Mouse (Mus musculus) limb, embryonic 12.5 days (tissue): ENCODE measurements around the gene Metap2. TPM values are rescaled to one million over a fixed set of nuclear protein-coding genes. Genes with fewer than 3 reads are reported as not detected.

Experiments
- ATAC-seq: fragments of 200-750 bp; cut with Nextera tagmentation; 2 replicates; pipeline ENCODE4 v1.8.0; 2017; ENCODE audit warnings: low read depth, moderate TSS enrichment; ENCODE audit not compliant: insufficient number of reproducible peaks, insufficient read depth, low FRiP score, low TSS enrichment
- H3K27ac ChIP-seq: fragments of 300-500 bp; sonication (generic); 2 replicates; pipeline ENCODE4 v1.5.1; 2016; ENCODE audit warnings: mild to moderate bottlenecking, moderate library complexity
- H3K27me3 ChIP-seq: fragments of 300-500 bp; sonication (generic); 2 replicates; pipeline ENCODE4 v1.6.1; 2016; ENCODE audit warnings: mild to moderate bottlenecking, moderate library complexity
- H3K36me3 ChIP-seq: fragments of 300-500 bp; sonication (generic); 2 replicates; pipeline ENCODE4 v1.6.1; 2016; ENCODE audit warnings: mild to moderate bottlenecking, moderate library complexity
- H3K4me1 ChIP-seq: fragments of 300-500 bp; sonication (generic); replicated peaks from 2 replicates; pipeline ENCODE4 v1.6.1; 2016
- H3K4me2 ChIP-seq: fragments of 300-500 bp; sonication (generic); 2 replicates; pipeline ENCODE4 v1.6.1; 2016; ENCODE audit warnings: mild to moderate bottlenecking, moderate library complexity
- H3K4me3 ChIP-seq: fragments of 300-500 bp; sonication (generic); replicated peaks from 2 replicates; pipeline ENCODE4 v1.5.1; 2016; ENCODE audit warnings: mild to moderate bottlenecking
- H3K9ac ChIP-seq: fragments of 300-500 bp; sonication (generic); replicated peaks from 2 replicates; pipeline ENCODE4 v1.6.1; 2016; ENCODE audit warnings: mild to moderate bottlenecking, moderate library complexity
- H3K9me3 ChIP-seq: fragments of 300-500 bp; sonication (generic); 2 replicates; pipeline ENCODE4 v1.6.1; 2016; ENCODE audit warnings: mild to moderate bottlenecking, moderate library complexity
- WGBS: fragments of 180-500 bp; shearing (Covaris S2); methylation state at CpG from one replicate; pipeline ENCODE4 v1.1.7; 2016; 5-methylcytosine and 5-hydroxymethylcytosine counted together
- polyA plus RNA-seq: library from polyadenylated mRNA; unstranded; fragments of >200 nt; fragmentation: Nextera tagmentation; extraction: Ambion mirVana; gene quantifications from 2 replicates; pipeline ENCODE4 v1.2.1, GENCODE M21; 2016

The Metap2 gene
- 207 TPM in 2 replicates for polyA plus RNA-seq

DNA sequence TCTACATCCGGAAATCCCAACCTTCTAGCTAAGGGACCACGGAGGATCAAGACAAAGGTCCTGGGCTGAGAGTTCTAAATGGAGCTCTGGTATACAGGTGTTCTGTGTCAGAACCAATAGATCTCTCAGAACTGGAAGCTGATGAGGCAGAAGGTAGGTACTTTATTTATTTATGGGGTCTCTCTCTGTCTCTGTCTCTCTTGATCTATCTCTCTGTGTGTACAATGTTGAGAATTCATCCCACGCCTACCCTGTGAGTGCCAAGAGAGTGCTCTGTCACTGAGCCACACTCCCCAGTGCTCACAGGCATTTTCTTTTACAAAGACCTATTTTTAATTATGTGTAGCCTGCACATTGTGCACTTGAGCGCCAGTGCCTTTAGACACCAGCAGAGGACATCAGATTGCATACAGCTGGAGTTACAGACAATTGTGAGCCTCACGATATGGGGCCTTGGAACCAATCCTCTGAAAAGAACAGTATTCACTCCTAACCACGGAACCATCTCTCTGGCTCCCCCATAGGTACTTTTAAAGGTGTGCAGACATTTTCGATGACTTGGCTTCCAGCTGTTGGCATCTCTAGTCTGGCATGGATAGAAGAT is at the start of gene Metap2:
Gene Metap2, minus strand, starts transcription at position 51 of the 604 bp plus-strand sequence.
- Histone ChIP-seq H3K4me2 (no peak within 1 kb of the TSS), H3K27ac (no peak within 1 kb of the TSS), H3K9me3 (no peaks in the 10 kb centered on the region), H3K27me3 (no peaks in the 10 kb centered on the region), H3K36me3 (no peaks in the 10 kb centered on the region), H3K4me1 (no peaks in the 10 kb centered on the region), H3K9ac (no peak within 1 kb of the TSS), H3K4me3 (no peak within 1 kb of the TSS)
- no peak for ATAC-seq
- WGBS, result 76% methylated on average over 7 of the region's 7 CpGs

DNA sequence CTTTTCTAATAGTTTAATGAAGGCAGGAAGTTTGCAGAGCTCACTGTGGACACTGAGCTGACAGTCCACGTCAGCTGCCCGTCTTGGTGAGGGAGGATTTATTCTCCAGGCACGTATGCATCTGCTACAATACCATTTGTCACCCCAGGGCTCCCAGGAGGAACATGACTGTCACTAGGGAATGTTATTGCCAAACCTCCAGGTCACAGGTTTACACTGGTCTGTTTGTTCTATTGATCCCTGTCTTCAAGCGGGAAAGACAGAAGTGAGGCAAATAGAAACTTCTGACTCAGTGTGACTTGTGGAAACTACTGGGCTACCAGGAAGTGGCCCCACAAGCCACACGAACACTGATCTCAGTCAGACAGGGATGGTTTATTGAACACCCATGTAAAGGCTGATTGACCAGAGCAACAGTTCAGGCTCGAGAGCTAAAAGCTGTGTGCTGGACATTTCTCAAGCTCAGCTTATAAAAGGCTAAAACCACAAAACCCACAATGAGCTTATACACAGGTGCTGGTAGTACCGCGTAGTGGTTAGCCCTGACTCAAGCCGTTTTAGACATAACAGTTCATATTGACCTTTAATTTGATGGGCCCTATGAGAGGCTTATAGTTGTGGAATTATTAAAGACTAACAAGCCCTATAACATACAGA is 49.1 kb upstream of the Metap2 start:
- WGBS, result 67% methylated on average over 9 of the region's 9 CpGs
- Histone ChIP-seq H3K9me3 (no peaks in the 10 kb centered on the region), H3K4me2 (no peak overlapping the region), H3K27ac (no peak overlapping the region), H3K4me3 (no peak overlapping the region), H3K27me3 (no peaks in the 10 kb centered on the region), H3K4me1 (0 out of 2 replicates have a peak, but pooled peaks cover 8% of the 10 kb centered on the region), H3K9ac (no peak overlapping the region), H3K36me3 (no peaks in the 10 kb centered on the region)
- no peak for ATAC-seq

DNA sequence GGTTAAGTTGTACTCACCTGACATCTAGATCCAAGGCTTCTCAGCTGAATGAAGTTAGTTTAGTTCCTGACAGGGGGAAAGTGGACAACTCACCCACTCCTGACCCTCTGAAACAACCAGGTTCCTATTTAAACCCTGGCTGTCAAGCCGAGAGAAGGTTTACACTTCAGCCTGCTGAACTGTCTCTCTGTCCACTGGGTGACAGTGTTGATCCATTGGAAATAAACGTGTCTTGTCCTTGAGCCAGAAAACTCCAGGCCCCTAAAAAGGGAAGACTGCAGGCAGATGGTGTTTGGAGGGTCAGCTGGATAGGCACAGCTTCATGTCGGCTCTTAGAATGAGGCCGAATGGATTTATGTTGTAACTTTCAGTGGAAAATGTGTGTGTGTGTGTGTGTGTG is 48.5 kb upstream of the Metap2 start:
- H3K27me3 ChIP-seq, result no peaks in the 10 kb centered on the region
- ATAC-seq, result no peak
- H3K27ac ChIP-seq, result no peak overlapping the region
- H3K9me3 ChIP-seq, result no peaks in the 10 kb centered on the region
- no peak overlapping the region for H3K9ac ChIP-seq
- H3K4me1 ChIP-seq, result 0 out of 2 replicates have a peak, but pooled peaks cover 8% of the 10 kb centered on the region
- H3K4me3 ChIP-seq, result no peak overlapping the region
- WGBS, result 42% methylated on average over 4 of the region's 4 CpGs
- H3K36me3 ChIP-seq, result no peaks in the 10 kb centered on the region
- H3K4me2 ChIP-seq, result no peak overlapping the region

DNA sequence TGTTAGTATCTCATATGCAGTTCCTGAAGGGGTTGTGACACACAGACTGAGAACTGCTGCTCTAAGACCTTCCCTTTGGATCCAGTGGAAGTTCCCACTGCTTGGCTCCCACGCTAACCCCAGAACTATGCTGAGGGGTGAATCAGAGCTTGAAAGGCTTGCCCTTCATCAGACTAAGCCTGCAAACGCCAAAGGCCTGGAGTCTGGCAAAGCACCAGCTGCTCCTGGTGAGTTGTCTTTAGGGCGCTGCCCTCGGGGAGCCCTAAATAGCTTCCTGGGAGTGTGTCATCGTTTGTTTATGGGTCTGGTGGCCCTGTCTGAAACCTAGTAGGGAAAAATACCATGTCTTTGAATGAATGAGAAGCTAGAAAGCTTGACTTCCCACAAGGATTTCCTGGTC is 47.3 kb upstream of the Metap2 start:
- 52% methylated on average over 5 of the region's 5 CpGs for WGBS
- H3K4me2 ChIP-seq, result no peak overlapping the region
- H3K27ac ChIP-seq, result no peak overlapping the region
- H3K4me1 ChIP-seq, result 0 out of 2 replicates have a peak, but pooled peaks cover 8% of the 10 kb centered on the region
- no peaks in the 10 kb centered on the region for H3K36me3 ChIP-seq
- no peak for ATAC-seq
- no peak overlapping the region for H3K9ac ChIP-seq
- H3K4me3 ChIP-seq, result no peak overlapping the region
- no peaks in the 10 kb centered on the region for H3K27me3 ChIP-seq
- no peaks in the 10 kb centered on the region for H3K9me3 ChIP-seq

DNA sequence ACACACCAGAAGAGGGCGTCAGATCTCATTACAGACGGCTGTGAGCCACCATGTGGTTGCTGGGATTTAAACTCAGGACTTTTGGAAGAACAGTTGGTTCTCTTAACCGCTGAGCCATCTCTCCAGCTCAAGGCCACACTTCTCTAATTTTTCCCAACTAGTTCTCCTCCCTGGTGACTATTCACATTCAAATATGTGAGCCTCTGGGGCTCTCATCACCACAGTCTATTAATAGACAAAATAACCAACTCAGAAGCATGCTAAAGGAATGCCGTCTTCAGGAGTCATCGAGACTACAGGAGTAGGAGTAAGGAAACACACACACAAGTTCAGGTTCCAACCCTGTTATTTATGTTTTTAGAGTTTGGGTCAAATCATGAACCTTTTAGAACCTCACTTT is 43.4 kb upstream of the Metap2 start:
- H3K4me3 ChIP-seq, result no peak overlapping the region
- no peaks in the 10 kb centered on the region for H3K9me3 ChIP-seq
- no peaks in the 10 kb centered on the region for H3K27me3 ChIP-seq
- H3K27ac ChIP-seq, result no peak overlapping the region
- no peak overlapping the region for H3K9ac ChIP-seq
- 85% methylated on average over 5 of the region's 5 CpGs for WGBS
- no peaks in the 10 kb centered on the region for H3K36me3 ChIP-seq
- H3K4me1 ChIP-seq, result 0 out of 2 replicates have a peak, but pooled peaks cover 4% of the 10 kb centered on the region
- no peak overlapping the region for H3K4me2 ChIP-seq
- ATAC-seq, result no peak

DNA sequence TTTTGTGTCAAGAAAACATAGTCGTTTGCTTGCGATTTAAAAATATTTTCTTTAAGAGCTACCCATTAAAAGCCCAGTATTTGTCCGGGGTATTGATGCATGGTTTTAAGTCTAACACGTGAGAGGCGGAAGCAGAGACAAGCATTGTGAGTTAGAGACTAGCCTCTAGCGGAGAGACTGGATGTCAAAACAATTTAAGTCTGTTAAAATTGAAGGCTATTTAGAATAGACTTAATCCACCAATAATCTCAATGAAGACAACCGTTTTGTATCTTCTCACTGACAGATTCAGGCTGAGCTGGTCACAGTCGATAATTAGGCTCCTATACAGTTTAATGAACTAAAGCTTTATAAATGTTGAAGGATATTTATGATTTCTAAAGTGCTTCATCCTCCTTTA is 42.8 kb upstream of the Metap2 start:
- no peak for ATAC-seq
- Histone ChIP-seq H3K4me3 (no peak overlapping the region), H3K27me3 (no peaks in the 10 kb centered on the region), H3K4me1 (0 out of 2 replicates have a peak, but pooled peaks cover 4% of the 10 kb centered on the region), H3K9ac (no peak overlapping the region), H3K9me3 (no peaks in the 10 kb centered on the region), H3K4me2 (no peak overlapping the region), H3K36me3 (no peaks in the 10 kb centered on the region), H3K27ac (no peak overlapping the region)
- WGBS, result 89% methylated on average over 8 of the region's 8 CpGs

DNA sequence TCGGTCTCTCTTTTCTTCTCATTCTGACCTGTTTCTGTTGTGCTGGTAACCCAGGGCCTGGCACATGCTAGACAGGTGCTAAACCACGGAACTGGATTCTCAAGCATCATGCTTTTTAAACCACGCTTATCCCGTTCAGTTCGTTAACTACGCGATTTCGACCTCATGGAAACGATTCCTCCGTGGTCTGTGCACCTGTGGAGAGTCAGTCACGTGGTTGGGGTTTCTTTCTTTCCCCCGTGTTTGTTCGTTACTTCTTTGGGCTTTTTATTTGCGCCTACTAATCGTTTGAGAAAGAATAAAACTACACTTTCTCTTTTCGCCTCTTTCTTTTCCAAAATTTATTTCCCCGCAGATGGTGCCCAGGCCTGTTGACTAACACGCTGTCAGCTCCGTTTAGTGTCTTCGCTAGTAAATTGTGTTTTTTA is 42.0 kb upstream of the Metap2 start:
- H3K9me3 ChIP-seq, result no peaks in the 10 kb centered on the region
- H3K27ac ChIP-seq, result no peak overlapping the region
- WGBS, result 80% methylated on average over 20 of the region's 20 CpGs
- no peak for ATAC-seq
- H3K4me1 ChIP-seq, result peaks cover 5% of the 10 kb centered on the region; the same call in 1 of the 2 replicates
- H3K27me3 ChIP-seq, result no peaks in the 10 kb centered on the region
- H3K36me3 ChIP-seq, result no peaks in the 10 kb centered on the region
- no peak overlapping the region for H3K4me3 ChIP-seq
- H3K4me2 ChIP-seq, result no peak overlapping the region
- H3K9ac ChIP-seq, result no peak overlapping the region

DNA sequence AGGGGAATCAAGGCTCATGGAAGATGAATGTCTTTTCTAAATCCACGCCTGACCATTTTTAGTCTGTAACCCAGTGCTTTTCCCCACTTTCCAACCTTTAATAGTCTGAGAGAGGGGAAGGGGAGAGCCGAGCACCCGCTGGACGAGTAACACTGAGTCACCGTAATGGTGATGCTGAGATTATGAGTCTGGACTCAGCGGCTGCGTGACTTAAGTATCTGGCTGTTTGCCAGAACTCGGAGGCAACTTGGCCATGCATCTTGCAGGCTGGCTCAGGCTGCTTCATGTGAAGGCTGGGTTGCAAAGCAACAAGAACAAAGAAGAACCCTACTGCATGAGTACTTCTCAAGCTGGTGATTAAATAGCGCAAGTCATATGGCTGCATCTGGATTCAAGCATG is 37.1 kb upstream of the Metap2 start:
- peak overlapping the region; percentile 8; the same call in 1 of the 2 replicates for H3K27ac ChIP-seq
- H3K4me1 ChIP-seq, result peaks cover 7% of the 10 kb centered on the region; the same call in 1 of the 2 replicates
- 30% methylated on average over 9 of the region's 9 CpGs for WGBS
- H3K27me3 ChIP-seq, result peaks cover 2% of the 10 kb centered on the region; the same call in 1 of the 2 replicates
- no peak overlapping the region for H3K4me2 ChIP-seq
- H3K4me3 ChIP-seq, result no peak overlapping the region
- H3K36me3 ChIP-seq, result no peaks in the 10 kb centered on the region
- H3K9ac ChIP-seq, result no peak overlapping the region
- peak; percentile 56; the same call in 1 of the 2 replicates for ATAC-seq
- no peaks in the 10 kb centered on the region for H3K9me3 ChIP-seq

DNA sequence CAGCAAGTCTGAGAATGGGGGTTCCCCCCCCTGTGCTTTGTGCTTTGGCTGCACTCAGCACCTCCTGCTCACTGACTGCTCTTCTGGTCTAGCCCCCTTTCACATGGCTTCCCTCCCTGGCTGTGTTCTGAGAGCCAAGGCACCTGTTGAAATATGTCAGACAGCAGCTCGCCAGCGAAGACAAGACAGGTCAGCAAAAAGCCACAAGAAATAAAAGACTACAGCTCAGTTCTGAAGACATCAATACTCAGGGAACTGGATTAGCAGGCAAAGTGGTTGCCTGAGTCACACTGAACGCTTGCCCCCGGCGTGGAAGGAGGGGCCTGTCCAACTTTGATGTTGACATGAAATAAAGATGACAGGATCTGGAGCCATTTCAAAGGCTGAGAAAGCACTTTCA is 36.0 kb upstream of the Metap2 start:
- no peaks in the 10 kb centered on the region for H3K36me3 ChIP-seq
- H3K4me3 ChIP-seq, result no peak overlapping the region
- no peaks in the 10 kb centered on the region for H3K9me3 ChIP-seq
- H3K9ac ChIP-seq, result no peak overlapping the region
- 38% methylated on average over 5 of the region's 5 CpGs for WGBS
- peaks cover 7% of the 10 kb centered on the region; the same call in 1 of the 2 replicates for H3K4me1 ChIP-seq
- H3K4me2 ChIP-seq, result no peak overlapping the region
- peaks cover 2% of the 10 kb centered on the region; the same call in 1 of the 2 replicates for H3K27me3 ChIP-seq
- no peak for ATAC-seq
- H3K27ac ChIP-seq, result 0 out of 2 replicates have a peak overlapping the region, but pooled peaks have one; percentile 12

DNA sequence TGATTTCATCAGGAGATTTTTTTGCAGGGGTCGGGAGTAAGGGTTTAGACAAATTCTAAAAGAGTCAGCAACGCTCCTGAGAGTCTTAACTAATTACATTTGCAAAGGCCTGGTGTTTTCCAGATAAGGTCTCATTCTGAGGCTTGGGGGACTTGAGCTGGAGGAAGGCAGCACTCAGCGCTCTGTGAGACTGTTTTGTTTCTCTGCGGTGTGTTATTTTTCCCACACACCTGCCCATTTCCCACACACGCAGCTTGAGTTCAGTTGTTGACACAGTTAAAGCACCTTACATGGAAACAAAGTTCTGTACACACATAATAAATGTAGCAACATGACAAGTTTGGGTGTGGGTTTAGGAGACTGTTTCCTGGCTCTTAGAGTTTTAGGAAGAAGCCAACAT is 35.1 kb upstream of the Metap2 start:
- WGBS, result 73% methylated on average over 5 of the region's 5 CpGs
- peaks cover 2% of the 10 kb centered on the region; the same call in 1 of the 2 replicates for H3K27me3 ChIP-seq
- H3K4me3 ChIP-seq, result no peak overlapping the region
- 0 out of 2 replicates have a peak, but pooled peaks cover 7% of the 10 kb centered on the region for H3K9me3 ChIP-seq
- peaks cover 7% of the 10 kb centered on the region; the same call in 1 of the 2 replicates for H3K4me1 ChIP-seq
- ATAC-seq, result no peak
- no peak overlapping the region for H3K9ac ChIP-seq
- H3K36me3 ChIP-seq, result no peaks in the 10 kb centered on the region
- no peak overlapping the region for H3K27ac ChIP-seq
- H3K4me2 ChIP-seq, result no peak overlapping the region

DNA sequence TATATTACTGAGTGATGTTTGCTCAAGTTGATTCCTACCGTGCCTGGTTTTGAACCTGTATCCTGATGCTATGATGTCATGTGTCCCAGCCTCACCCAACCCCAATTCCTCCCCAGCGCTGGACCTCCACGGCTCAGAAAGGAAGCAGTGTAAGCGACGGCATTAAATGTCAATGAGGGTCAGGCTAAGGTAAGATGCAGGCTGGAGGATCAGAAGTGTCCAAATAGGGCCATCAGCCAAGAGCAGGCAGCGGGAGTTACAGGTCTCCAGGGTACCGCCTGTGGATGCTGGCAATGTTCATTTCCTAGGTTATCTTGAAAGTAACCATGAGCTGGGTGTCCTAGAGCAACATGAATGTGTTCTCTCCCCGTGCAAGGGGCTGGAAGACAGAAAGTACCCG is 34.5 kb upstream of the Metap2 start:
- Histone ChIP-seq H3K9ac (no peak overlapping the region), H3K36me3 (no peaks in the 10 kb centered on the region)

More for the DNA sequence above, 34.5 kb upstream of the Metap2 start:
- Histone ChIP-seq H3K27ac (no peak overlapping the region), H3K27me3 (peaks cover 2% of the 10 kb centered on the region; the same call in 1 of the 2 replicates), H3K9me3 (0 out of 2 replicates have a peak, but pooled peaks cover 8% of the 10 kb centered on the region), H3K4me3 (no peak overlapping the region), H3K4me2 (no peak overlapping the region), H3K4me1 (peaks cover 7% of the 10 kb centered on the region; the same call in 1 of the 2 replicates)
- ATAC-seq, result no peak
- WGBS, result 66% methylated on average over 9 of the region's 9 CpGs
